Mouse (Mus musculus) G1E (cell line): ENCODE results near the gene Taf1c. TPM values are rescaled to one million over a fixed set of nuclear protein-coding genes. Genes with fewer than 3 reads are reported as not detected.

ENCODE experiments used
- ATAC-seq: 2 replicates; pipeline ENCODE4 v1.8.0; 2016; ENCODE audit warnings: mild to moderate bottlenecking; ENCODE audit not compliant: insufficient number of reproducible peaks, poor library complexity, low FRiP score, severe bottlenecking; ENCODE audit errors: extremely low read depth
- DNase-seq: peaks from one replicate; pipeline ENCODE4 v3.0.0; 2012; ENCODE audit warnings: low spot score
- H3K27me3 ChIP-seq: 2 replicates; pipeline ENCODE4 v1.6.1; 2012; ENCODE audit warnings: mild to moderate bottlenecking, low read length, inconsistent platforms; ENCODE audit not compliant: insufficient read depth
- H3K36me3 ChIP-seq: replicated peaks from 2 replicates; pipeline ENCODE3; 2012; ENCODE audit warnings: mild to moderate bottlenecking, inconsistent platforms
- H3K4me1 ChIP-seq: 2 replicates; pipeline ENCODE4 v1.6.1; 2012; ENCODE audit warnings: low read depth, low read length, inconsistent platforms, mixed read lengths; ENCODE audit not compliant: insufficient read depth
- H3K4me3 ChIP-seq: 2 replicates; pipeline ENCODE4 v1.5.1; 2012; ENCODE audit warnings: low read depth, mild to moderate bottlenecking, inconsistent platforms, low read length, moderate library complexity, mixed read lengths
- H3K9me3 ChIP-seq: replicated peaks from 2 replicates; pipeline ENCODE4 v1.6.1; 2012; ENCODE audit warnings: inconsistent platforms
- CTCF ChIP-seq: IDR thresholded peaks from 2 replicates; pipeline ENCODE4 v1.5.1; 2012; ENCODE audit warnings: low read depth, low read length, inconsistent platforms, mixed read lengths
- GATA1 ChIP-seq: IDR thresholded peaks from 2 replicates; pipeline ENCODE4 v1.6.1; 2012; ENCODE audit warnings: borderline replicate concordance, low read length, inconsistent platforms, mixed read lengths
- GATA2 ChIP-seq: IDR thresholded peaks from 2 replicates; pipeline ENCODE4 v1.6.1; 2012; ENCODE audit warnings: low read depth, low read length, inconsistent platforms, borderline replicate concordance
- POLR2AphosphoS5 ChIP-seq: IDR thresholded peaks from 2 replicates; pipeline ENCODE4 v1.6.1; 2012; ENCODE audit warnings: low read depth, low read length, inconsistent platforms; ENCODE audit not compliant: insufficient replicate concordance
- TAL1 ChIP-seq: conservative IDR thresholded peaks from 2 replicates; pipeline ENCODE4 v1.6.1; 2012; ENCODE audit warnings: low read depth, low read length, inconsistent platforms, mixed read lengths
- polyA plus RNA-seq: library from polyadenylated mRNA; stranded (reverse); fragments of >175 nt; gene quantifications from 2 replicates; pipeline ENCODE4 v1.2.3, GENCODE M21; 2012
- total RNA-seq, 2 experiments: library from RNA; stranded (forward) in 1 of 2; stranded (reverse) in 1 of 2; fragments of 200-1000 nt in 1 of 2; fragments of >200 nt in 1 of 2; fragmentation: Nextera tagmentation in 1 of 2; gene quantifications; 2 replicates each; pipeline ENCODE4 v1.2.3; 2014 to 2017

The Taf1c gene
- total and polyA plus RNA-seq, 3 experiments: 6.6 to 53.2 (median 8.7) TPM

DNA sequence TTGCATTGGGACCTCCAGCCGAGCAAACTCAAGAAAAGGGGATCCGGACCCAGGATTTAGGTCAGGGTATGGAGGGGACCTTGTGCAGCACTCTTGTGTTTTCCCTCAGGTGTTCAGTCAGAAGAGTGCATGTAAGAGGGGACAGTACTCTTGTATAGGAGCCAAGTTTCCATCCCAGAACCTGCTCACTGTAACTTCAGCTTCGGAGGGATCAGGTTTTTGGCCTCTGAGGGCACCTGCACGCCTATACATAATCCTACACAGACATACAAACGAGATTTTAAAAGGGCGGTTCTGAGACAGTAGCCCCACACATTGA is 45.7 kb downstream of the Taf1c start:
- H3K4me1 ChIP-seq: peaks cover 40% of the 10 kb centered on the region
- H3K36me3 ChIP-seq: peaks cover 73% of the 10 kb centered on the region

DNA sequence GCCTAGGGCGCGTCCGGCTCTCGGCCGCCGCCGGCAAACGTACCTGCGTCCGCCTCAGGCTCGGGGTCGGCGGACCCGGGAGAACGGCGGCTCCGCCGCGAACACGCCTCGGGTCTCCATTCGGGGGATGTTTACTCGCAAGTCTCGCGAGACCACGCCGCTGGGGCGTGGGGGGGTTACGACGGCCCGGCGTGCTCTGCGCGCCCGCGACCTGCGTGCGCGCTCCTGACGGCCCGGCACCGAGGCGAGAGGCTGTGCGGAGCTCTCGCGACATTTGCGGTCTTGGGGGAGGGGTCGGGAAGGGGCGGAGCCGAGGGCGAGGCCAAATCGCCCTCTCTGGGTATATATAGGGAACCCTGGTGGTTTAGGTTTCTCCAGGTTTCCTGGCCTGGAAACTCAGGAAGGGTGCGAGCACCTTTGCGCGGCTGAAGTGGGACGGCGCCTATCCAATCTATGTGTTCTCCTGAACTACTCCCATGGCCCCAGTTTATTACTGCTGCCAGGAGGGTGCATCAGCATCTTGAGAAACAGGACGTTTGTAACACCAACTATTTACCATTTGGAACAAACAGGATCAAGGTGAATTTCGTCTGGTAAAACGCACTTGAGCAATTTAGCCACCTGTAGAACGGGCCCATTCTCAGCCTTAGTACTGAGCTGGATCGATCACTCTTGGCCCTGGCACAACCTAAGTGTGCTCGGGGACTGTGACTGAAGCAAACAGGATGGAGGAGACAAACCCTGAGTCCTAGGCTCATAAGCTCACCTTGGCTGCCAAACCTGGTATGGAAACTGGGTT is 46.2 kb downstream of the Taf1c start, which contains the start of gene Mbtps1:
Gene Mbtps1 (minus strand): TSS at position 133 of the 799 bp plus-strand sequence.
- peak within 1 kb of the TSS; percentile 81 for H3K4me3 ChIP-seq
- H3K27me3 ChIP-seq: no peaks in the 10 kb centered on the region
- peaks cover 46% of the 10 kb centered on the region for H3K4me1 ChIP-seq
- ATAC-seq: peak; percentile 85
- TF ChIP-seq POLR2AphosphoS5 (no peak), GATA1 (no peak), TAL1 (no peak), CTCF (no peak), GATA2 (no peak)
- peak; percentile 93 for DNase-seq
- peaks cover 73% of the 10 kb centered on the region for H3K36me3 ChIP-seq
- no peaks in the 10 kb centered on the region for H3K9me3 ChIP-seq

More for the DNA sequence above, 45.7 kb downstream of the Taf1c start:
- TF ChIP-seq GATA1 (no peak), GATA2 (no peak), TAL1 (no peak), POLR2AphosphoS5 (no peak), CTCF (no peak)
- ATAC-seq (no peak), DNase-seq (no peak)
- no peaks in the 10 kb centered on the region for H3K27me3 ChIP-seq
- peak overlapping the region; percentile 81; the same call in 1 of the 2 replicates for H3K4me3 ChIP-seq
- no peaks in the 10 kb centered on the region for H3K9me3 ChIP-seq

DNA sequence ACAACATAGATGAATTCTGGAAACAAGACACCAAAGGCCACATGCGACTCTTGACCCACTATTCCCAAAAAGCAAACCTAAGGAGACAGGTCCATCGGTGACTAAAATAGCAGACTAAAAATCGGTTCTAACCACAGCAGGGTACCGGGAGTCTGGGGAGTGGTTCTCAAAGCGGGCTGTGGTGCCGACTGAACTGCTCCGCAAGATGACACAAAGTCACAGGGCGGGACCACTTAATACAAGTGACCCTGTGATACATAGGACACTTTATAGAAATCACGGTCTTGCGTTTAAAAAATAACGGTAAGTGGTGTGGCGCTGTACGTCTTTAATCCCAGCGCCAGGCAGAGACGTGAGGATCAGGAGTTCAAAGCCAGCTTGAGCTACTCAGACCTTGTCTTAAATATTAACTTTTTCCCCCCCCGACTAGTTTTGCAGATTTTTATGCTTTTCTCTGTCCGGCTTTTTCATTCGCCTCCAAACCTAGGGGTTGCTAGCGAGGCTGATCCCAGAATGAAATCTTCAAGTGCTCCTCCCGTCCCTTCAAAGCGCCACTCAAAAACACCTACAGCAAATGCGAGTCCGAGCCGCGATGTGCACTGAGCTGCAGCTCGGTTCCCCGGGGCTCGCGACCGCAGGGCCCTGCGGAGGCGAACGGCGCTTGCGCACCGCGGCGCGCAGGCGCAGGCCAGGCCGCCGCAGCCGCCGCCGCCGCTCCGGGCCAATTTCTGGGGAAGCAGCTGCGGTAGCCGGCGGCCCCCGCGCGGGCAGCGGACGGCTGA is 47.0 kb downstream of the Taf1c start:
- Histone ChIP-seq H3K36me3 (peaks cover 70% of the 10 kb centered on the region), H3K9me3 (no peaks in the 10 kb centered on the region), H3K4me3 (peak overlapping the region; percentile 81), H3K4me1 (peaks cover 52% of the 10 kb centered on the region), H3K27me3 (no peaks in the 10 kb centered on the region)
- TF ChIP-seq POLR2AphosphoS5: no peak
- no peak for TF ChIP-seq CTCF
- TF ChIP-seq TAL1: no peak
- TF ChIP-seq GATA2: no peak
- DNase-seq (peak; percentile 81), ATAC-seq (no peak)

DNA sequence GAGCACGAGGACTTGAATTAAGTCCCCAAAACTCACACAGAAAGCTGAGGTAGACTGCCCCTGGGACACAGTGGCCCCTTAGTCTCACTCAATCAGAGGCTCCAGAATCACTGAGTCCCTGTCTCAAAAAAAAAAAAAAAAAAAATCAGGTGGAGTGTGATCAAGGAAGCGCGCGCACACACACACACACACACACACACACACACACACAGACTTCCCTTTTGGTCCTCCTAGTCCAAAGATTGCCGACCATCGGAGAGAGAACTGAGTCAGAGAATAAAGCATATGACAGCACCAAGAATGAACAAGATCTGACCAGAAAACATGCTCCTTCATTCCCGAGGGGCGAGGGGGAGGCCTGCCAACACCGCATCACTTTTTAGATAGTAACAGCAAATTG is 47.9 kb downstream of the Taf1c start:
- H3K4me3 ChIP-seq: peak overlapping the region; percentile 81; the same call in 1 of the 2 replicates
- ATAC-seq: no peak
- H3K9me3 ChIP-seq: no peaks in the 10 kb centered on the region
- DNase-seq: no peak
- peaks cover 68% of the 10 kb centered on the region for H3K36me3 ChIP-seq
- peaks cover 57% of the 10 kb centered on the region for H3K4me1 ChIP-seq
- TF ChIP-seq GATA1 (no peak), CTCF (no peak), POLR2AphosphoS5 (no peak), GATA2 (no peak), TAL1 (no peak)
- H3K27me3 ChIP-seq: no peaks in the 10 kb centered on the region

DNA sequence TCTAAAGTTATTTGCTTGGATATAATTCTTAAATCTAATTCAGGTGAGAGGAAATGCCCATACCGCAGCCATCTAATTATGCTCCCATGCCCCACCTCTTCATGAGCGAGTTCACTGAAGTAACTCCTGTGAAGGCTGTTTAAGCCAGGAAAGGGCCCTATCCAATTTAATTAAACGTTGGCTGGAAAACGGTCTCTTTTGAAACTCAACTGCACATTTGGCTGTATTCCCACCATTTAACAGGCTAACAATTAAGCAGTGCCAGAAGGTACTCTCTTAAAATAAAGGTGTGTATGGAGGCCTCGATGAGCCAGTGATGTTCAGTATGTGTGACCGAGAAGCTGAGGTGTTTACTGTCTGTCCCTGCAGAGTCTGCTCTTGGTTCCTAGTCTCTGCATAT is 49.2 kb downstream of the Taf1c start:
- TF ChIP-seq GATA1 (no peak), TAL1 (no peak), POLR2AphosphoS5 (no peak), GATA2 (no peak)
- no peak for DNase-seq
- H3K4me1 ChIP-seq: peaks cover 60% of the 10 kb centered on the region
- no peak for ATAC-seq
- H3K27me3 ChIP-seq: no peaks in the 10 kb centered on the region
- H3K9me3 ChIP-seq: no peaks in the 10 kb centered on the region
- H3K36me3 ChIP-seq: peaks cover 70% of the 10 kb centered on the region
- H3K4me3 ChIP-seq: no peak overlapping the region

DNA sequence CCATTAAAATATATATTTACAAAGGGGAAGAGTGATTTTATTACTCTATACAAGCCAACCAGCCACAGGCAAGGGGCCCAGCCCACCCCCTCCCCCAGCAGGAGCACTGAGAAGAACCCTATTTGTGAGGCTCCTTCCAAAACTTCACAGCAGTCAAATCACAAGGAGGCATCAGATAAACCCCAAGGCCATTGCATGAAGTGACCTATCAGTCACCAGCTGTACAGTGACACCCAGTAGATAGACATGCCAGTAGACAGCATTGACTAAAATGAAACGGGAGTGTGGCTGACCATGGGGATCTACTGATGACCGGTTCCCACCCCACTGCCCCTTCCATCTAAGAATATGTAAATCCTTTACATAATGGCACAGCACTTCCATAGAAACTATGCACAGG is 52.1 kb downstream of the Taf1c start:
- TF ChIP-seq CTCF (no peak), GATA1 (no peak), TAL1 (no peak), POLR2AphosphoS5 (no peak), GATA2 (no peak)
- H3K4me3 ChIP-seq: no peak overlapping the region
- H3K4me1 ChIP-seq: peaks cover 60% of the 10 kb centered on the region
- no peaks in the 10 kb centered on the region for H3K9me3 ChIP-seq
- peaks cover 81% of the 10 kb centered on the region for H3K36me3 ChIP-seq
- H3K27me3 ChIP-seq: no peaks in the 10 kb centered on the region
- ATAC-seq: 0 out of 2 replicates have a peak, but pooled peaks have one; percentile 15
- DNase-seq: no peak
